Mouse (Mus musculus) spleen, adult 2 months (tissue): ENCODE measurements around the gene 1700125H20Rik. TPM values are rescaled to one million over a fixed set of nuclear protein-coding genes. Genes with fewer than 3 reads are reported as not detected.
A peak's percentile ranks its signal among the peaks of the same experiment; 100 is the strongest.
"Not testable (repeated sequence)": the region's sequence is repeated elsewhere in the genome, so short reads cannot be mapped to it uniquely, and the experiment has no call there.

Experiments
- DNase-seq, 2 experiments: peaks; one replicate each; pipeline versions ENCODE4 v3.0.0 to v3.0.0-alpha.2; 2012 to 2021; ENCODE audit warnings: low spot score in 2 of 2, low read depth in 1 of 2
- H3K27ac ChIP-seq: fragments of 200-500 bp; 2 replicates; pipeline ENCODE4 v1.5.1; 2012; ENCODE audit warnings: low read length, inconsistent platforms; ENCODE audit not compliant: insufficient read depth
- H3K27me3 ChIP-seq: fragments of 200-500 bp; 2 replicates; pipeline ENCODE4 v1.6.1; 2012; ENCODE audit warnings: mild to moderate bottlenecking, moderate library complexity, low read length, inconsistent platforms; ENCODE audit not compliant: control insufficient read depth, insufficient read depth
- H3K36me3 ChIP-seq: fragments of 200-500 bp; 2 replicates; pipeline ENCODE4 v1.6.1; 2012; ENCODE audit warnings: mild to moderate bottlenecking, low read length, inconsistent platforms; ENCODE audit not compliant: control insufficient read depth, insufficient read depth
- H3K4me1 ChIP-seq: fragments of 200-500 bp; 2 replicates; pipeline ENCODE4 v1.6.1; 2011; ENCODE audit warnings: inconsistent platforms; ENCODE audit not compliant: control insufficient read depth, insufficient read depth, insufficient read length
- H3K4me3 ChIP-seq: fragments of 200-500 bp; 2 replicates; pipeline ENCODE4 v1.5.1; 2011; ENCODE audit warnings: mild to moderate bottlenecking, inconsistent platforms; ENCODE audit not compliant: insufficient read depth, insufficient read length; ENCODE audit errors: extremely low read depth
- CTCF ChIP-seq: fragments of 200-500 bp; IDR thresholded peaks from 2 replicates; pipeline ENCODE4 v1.5.1; 2011; ENCODE audit warnings: mild to moderate bottlenecking, inconsistent platforms; ENCODE audit not compliant: insufficient read depth, insufficient read length, insufficient replicate concordance; ENCODE audit errors: extremely low read depth
- POLR2A ChIP-seq: fragments of 200-500 bp; IDR thresholded peaks from 2 replicates; pipeline ENCODE4 v1.6.1; 2011; ENCODE audit warnings: low read depth, low read length, inconsistent platforms
- WGBS: fragments of 180-500 bp; shearing (Covaris S2); methylation state at CpG from one replicate; pipeline ENCODE4 v1.1.7; 2018; 5-methylcytosine and 5-hydroxymethylcytosine counted together
- polyA plus RNA-seq: library from polyadenylated mRNA; depleted of rRNA; stranded (reverse); fragments of >200 nt; gene quantifications from 2 replicates; pipeline ENCODE4 v1.2.3, GENCODE M21; 2012

Gene 1700125H20Rik
- polyA plus RNA-seq, 1 experiment, result not detected

DNA sequence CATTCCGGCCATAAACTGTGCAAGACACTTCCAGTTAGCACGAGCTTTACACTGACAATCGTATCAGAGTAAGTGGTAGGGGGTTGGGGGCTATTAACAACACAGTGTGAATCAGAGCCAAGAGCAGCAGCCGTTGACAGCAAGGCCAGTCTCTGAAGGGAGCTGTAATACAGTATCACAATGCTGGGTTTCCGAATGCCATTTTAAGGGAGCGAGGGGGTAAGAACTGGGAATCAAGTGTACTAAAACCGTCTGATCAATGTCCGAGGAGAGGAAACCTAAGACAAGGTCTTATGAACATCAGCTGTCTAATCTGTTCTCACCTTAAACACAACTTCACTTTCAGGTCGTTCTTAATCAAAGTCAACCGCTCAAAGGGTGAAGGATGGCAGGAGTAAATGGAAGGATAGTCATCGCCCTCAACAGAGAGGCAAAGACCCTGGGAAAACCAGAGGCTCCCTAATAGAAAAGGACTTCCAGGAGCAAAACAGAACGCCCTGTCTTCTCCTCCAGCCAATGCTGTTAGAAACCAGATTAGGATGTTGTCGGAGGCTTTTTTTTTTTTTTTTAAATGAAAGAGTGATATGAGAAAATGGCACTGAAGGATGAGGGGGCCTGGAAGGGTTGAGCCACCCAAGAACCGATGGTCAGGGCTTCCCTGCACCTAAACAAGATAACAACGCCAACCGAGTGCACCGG lies 31.3 kb upstream of the 1700125H20Rik start:
- no peak for DNase-seq
- Histone ChIP-seq H3K27me3 (no peaks in the 10 kb centered on the region), H3K4me3 (peak overlapping the region; percentile 94), H3K27ac (peak overlapping the region; percentile 61; the same call in 1 of the 2 replicates), H3K36me3 (no peaks in the 10 kb centered on the region), H3K4me1 (peaks cover 5% of the 10 kb centered on the region; the same call in 1 of the 2 replicates)
- 13% methylated on average over 17 of the region's 17 CpGs for WGBS
- TF ChIP-seq CTCF (no peak), POLR2A (no peak)

GRCm38 (mm10) chr11:85139581-85140540 lies 30.3 kb upstream of the 1700125H20Rik start, which contains the start of gene Usp32:
TSS of gene Usp32 (minus strand) at chr11:85140161.
- no peaks in the 10 kb centered on the region for H3K27me3 ChIP-seq
- peak within 1 kb of the TSS; percentile 75 for H3K27ac ChIP-seq
- H3K4me1 ChIP-seq, result peaks cover 5% of the 10 kb centered on the region; the same call in 1 of the 2 replicates
- WGBS, result 2% methylated on average over 81 of the region's 94 CpGs
- peak; percentile 87 for TF ChIP-seq POLR2A
- TF ChIP-seq CTCF, result no peak
- peak; percentile 93 to 94 for DNase-seq
- no peaks in the 10 kb centered on the region for H3K36me3 ChIP-seq
- peak within 1 kb of the TSS; percentile 94 for H3K4me3 ChIP-seq

DNA sequence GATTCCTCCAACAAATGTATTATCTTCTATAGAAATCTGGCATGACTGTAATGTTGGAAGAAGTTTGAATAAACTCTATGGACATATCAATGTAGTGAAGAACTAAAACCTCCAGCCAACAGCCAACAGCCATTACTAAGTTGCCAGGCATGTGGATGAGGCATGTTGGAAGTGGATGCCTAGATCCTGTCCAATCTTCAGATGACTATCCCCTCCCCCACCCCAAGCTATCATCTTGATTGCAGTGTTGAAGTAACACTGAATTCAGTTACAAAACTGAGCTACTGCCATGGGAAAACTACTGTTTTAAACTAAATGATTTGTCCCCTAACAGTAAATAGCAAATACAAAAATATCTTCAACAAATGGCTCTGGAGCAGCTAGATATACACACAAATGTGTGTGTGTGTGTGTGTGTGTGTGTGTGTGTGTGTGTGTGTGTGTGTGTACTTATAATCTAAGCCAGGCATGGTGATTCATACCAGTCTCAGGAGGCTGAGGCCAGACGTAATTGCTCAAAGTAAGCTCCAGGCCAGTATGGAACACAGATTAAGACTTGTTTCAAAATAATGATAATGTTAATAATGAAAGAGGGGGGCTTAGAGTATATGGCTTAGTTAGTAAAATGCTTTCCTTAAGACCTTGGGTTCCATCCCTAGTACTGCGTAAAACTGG lies 17.8 kb upstream of the 1700125H20Rik start:
- no peak overlapping the region for H3K4me3 ChIP-seq
- no peak for TF ChIP-seq POLR2A
- no peaks in the 10 kb centered on the region for H3K4me1 ChIP-seq
- no peaks in the 10 kb centered on the region for H3K36me3 ChIP-seq
- 91% methylated on average over 2 of the region's 2 CpGs for WGBS
- no peak overlapping the region for H3K27ac ChIP-seq
- DNase-seq, result no peak
- H3K27me3 ChIP-seq, result no peaks in the 10 kb centered on the region

- Histone ChIP-seq H3K36me3 (no peaks in the 10 kb centered on the region), H3K4me3 (no peak overlapping the region), H3K4me1 (no peaks in the 10 kb centered on the region), H3K27me3 (no peaks in the 10 kb centered on the region), H3K27ac (no peak overlapping the region)
- DNase-seq, result no peak
- TF ChIP-seq POLR2A (no peak), CTCF (no peak)
- WGBS, result 63% methylated on average over 2 of the region's 2 CpGs
Measured at GRCm38 (mm10) chr11:85157301-85157700, 12.9 kb upstream of the 1700125H20Rik start.

DNA sequence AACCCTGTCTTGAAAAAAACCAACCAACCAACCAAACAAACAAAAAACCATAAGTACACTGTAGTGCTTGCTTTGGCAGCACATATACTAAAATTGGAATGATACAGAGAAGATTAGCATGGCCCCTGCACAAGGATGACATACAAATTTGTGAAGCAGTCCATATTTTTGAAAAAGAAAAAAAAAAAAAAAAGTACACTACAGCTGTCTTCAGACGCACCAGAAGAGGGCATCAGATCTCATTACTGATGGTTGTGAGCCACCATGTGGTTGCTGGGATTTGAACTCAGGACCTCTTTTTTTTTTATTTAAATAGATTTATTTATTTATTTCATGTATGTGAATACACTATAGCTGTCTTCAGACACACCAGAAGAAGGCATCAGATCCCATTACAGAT lies 7.2 kb upstream of the 1700125H20Rik start:
- not testable (repeated sequence) for DNase-seq, H3K27ac ChIP-seq
- WGBS, result 75% methylated on average over 1 of the region's 1 CpGs

DNA sequence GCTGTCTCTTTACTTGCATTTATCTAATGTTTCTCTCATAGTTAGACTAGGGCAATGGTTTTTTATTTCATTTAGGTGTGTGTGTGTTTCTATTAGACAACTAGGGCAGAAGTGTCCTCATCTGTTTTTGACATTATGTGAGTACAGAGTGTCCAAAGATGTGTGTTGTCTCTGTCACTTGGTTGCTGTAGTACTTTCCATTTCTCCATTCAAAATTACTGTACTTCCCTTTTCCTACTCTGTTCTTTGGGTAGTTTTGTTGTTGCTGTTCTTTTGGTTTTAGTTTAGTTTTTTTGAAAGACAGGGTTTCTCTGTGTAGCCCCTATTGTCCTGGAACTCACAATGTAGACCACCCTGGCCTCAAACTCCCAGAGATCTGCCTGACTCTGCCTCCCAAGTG lies 5.8 kb upstream of the 1700125H20Rik start:
- no peak overlapping the region for H3K4me3 ChIP-seq
- H3K4me1 ChIP-seq, result no peaks in the 10 kb centered on the region
- no peaks in the 10 kb centered on the region for H3K27me3 ChIP-seq
- no peak for TF ChIP-seq CTCF
- no peak for TF ChIP-seq POLR2A
- H3K27ac ChIP-seq, result no peak overlapping the region
- DNase-seq, result no peak
- no peaks in the 10 kb centered on the region for H3K36me3 ChIP-seq

More for the DNA sequence above, 7.2 kb upstream of the 1700125H20Rik start:
- not testable (repeated sequence) for H3K4me3 ChIP-seq, H3K4me1 ChIP-seq, H3K36me3 ChIP-seq, H3K27me3 ChIP-seq
